Mouse (Mus musculus) liver, embryonic 14.5 days (tissue): Measurements from ENCODE around the gene Ppp1r13l. TPM values are rescaled to one million over a fixed set of nuclear protein-coding genes. Genes with fewer than 3 reads are reported as not detected.

ENCODE experiments used
- ATAC-seq: fragments of 200-750 bp; cut with Nextera tagmentation; 2 replicates; pipeline ENCODE4 v1.8.0; 2017; ENCODE audit warnings: moderate number of reproducible peaks, mild to moderate bottlenecking, moderate library complexity; ENCODE audit not compliant: insufficient read depth
- DNase-seq, 3 experiments: peaks; one replicate each; pipeline ENCODE4 v3.0.0-alpha.2; 2012 to 2013; ENCODE audit warnings: low read depth in 3 of 3, low spot score in 3 of 3
- H3K27ac ChIP-seq: fragments of 300-500 bp; sonication (generic); 2 replicates; pipeline ENCODE4 v1.5.1; 2014; ENCODE audit warnings: moderate library complexity, mild to moderate bottlenecking, control low read depth, inconsistent platforms
- H3K27me3 ChIP-seq: fragments of 300-500 bp; sonication (generic); 2 replicates; pipeline ENCODE4 v1.6.1; 2014; ENCODE audit warnings: mild to moderate bottlenecking, low read length, moderate library complexity; ENCODE audit not compliant: control insufficient read depth, insufficient read depth
- H3K36me3 ChIP-seq: fragments of 300-500 bp; sonication (generic); replicated peaks from 2 replicates; pipeline ENCODE4 v1.6.1; 2014; ENCODE audit warnings: low read depth; ENCODE audit not compliant: control insufficient read depth, insufficient read depth
- H3K4me1 ChIP-seq, 2 experiments: fragments of 200-500 bp in 1 of 2; fragments of 300-500 bp in 1 of 2; sonication (generic) in 1 of 2; replicated peaks; 2 replicates each; pipeline ENCODE4 v1.6.1; 2012 to 2014; ENCODE audit warnings: antibody characterized with exemption in 1 of 2, inconsistent platforms in 1 of 2, low read length in 1 of 2; ENCODE audit not compliant: control insufficient read depth in 2 of 2, insufficient read depth in 2 of 2
- H3K4me2 ChIP-seq: fragments of 300-500 bp; sonication (generic); 2 replicates; pipeline ENCODE4 v1.6.1; 2014; ENCODE audit warnings: low read depth, mild to moderate bottlenecking, control low read depth, moderate library complexity
- H3K4me3 ChIP-seq, 2 experiments: fragments of 200-500 bp in 1 of 2; fragments of 300-500 bp in 1 of 2; sonication (generic) in 1 of 2; 2 replicates each; pipeline ENCODE4 v1.5.1; 2012 to 2014; ENCODE audit warnings: low read depth in 2 of 2, low read length in 2 of 2, mild to moderate bottlenecking in 2 of 2, control low read depth in 1 of 2, inconsistent platforms in 1 of 2, moderate library complexity in 1 of 2; ENCODE audit not compliant: insufficient read depth in 1 of 2
- H3K9ac ChIP-seq: fragments of 300-500 bp; sonication (generic); replicated peaks from 2 replicates; pipeline ENCODE4 v1.6.1; 2014; ENCODE audit warnings: mild to moderate bottlenecking, control low read depth, moderate library complexity
- H3K9me3 ChIP-seq: fragments of 300-500 bp; sonication (generic); 2 replicates; pipeline ENCODE4 v1.6.1; 2016; ENCODE audit warnings: low read length, mixed read lengths; ENCODE audit not compliant: control insufficient read depth
- CTCF ChIP-seq: IDR thresholded peaks from 2 replicates; pipeline ENCODE4 v1.5.1; 2016; ENCODE audit warnings: antibody characterized with exemption, low read depth, control low read depth
- EP300 ChIP-seq: IDR thresholded peaks from 2 replicates; pipeline ENCODE4 v1.6.1; 2016; ENCODE audit warnings: antibody characterized with exemption, low read depth
- WGBS: fragments of 180-500 bp; shearing (Covaris S2); extraction: QIAGEN DNeasy Blood & Tissue Kit; methylation state at CpG from one replicate; pipeline ENCODE4 v1.1.7; 2014; ENCODE audit not compliant: insufficient replicate concordance; 5-methylcytosine and 5-hydroxymethylcytosine counted together
- polyA plus RNA-seq, 2 experiments: library from polyadenylated mRNA; depleted of rRNA in 1 of 2; stranded (reverse) in 1 of 2; unstranded in 1 of 2; fragments of >200 nt; fragmentation: Nextera tagmentation in 1 of 2; extraction: Ambion mirVana in 1 of 2; gene quantifications; 2 replicates each; pipeline versions ENCODE4 v1.2.1 to v1.2.3; 2012 to 2014

Gene Ppp1r13l
- polyA plus RNA-seq, 2 experiments: 0.65 to 2.3 TPM

DNA sequence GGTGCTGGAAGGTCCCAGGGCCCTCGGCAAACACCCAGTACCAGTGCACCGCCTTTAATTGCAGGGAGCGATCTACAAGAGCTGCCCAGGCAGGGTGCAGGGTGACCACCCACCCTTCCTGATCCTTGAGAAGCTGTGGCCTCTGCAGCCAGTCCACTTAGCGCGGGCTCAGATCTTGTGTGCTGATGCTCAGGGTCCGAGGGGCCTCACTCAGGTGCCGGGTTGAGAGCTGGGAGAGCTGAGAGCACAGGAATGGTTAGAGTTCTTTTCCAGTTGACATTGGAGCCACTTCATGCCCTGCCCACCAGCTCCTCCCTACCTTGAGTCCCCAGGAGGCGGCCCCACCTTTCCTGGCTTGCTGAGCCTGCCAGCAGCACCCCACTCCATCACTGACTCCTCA is 34.9 kb downstream of the Ppp1r13l start:
- H3K27ac ChIP-seq: no peak overlapping the region
- H3K9me3 ChIP-seq: no peaks in the 10 kb centered on the region
- peaks cover 9% of the 10 kb centered on the region; the same call in 1 of the 2 replicates for H3K36me3 ChIP-seq

DNA sequence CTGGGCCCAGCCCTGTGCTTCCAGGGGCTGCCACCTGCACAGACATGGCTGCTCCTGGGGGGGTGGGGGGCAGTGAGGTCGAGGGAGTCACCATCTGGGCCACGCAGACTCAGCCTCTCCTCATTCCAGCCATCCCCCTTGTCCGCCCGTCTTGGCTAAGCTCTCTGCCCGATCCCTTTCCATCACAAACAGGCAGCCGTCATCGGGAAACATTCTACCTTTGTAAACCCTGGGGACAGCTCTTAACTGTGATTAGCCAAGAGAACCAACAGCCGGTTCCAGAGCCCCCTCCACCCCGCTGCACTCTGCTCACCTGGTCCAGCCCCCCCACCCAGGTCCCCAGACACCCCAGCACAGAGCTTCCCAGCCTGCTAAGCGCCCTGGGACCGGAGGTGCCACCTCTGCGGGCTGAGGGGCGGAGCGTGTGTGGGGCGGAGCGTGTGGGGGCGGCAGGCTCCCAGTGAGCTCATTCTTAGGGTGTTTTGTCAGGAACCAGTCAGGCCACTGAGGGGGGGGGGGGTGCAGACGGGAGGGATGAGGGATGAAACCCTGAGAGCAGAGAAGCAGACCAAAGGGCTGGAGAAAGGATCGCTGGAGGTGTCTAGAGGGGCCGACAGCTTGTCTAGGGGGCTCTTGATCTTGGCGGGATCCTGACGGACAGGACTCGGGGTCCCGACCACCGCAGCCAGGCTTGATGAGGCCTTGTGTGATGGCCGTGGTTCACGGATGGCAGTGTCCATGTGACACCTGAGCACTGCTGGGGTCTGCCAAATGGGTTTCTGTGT is 40.1 kb downstream of the Ppp1r13l start:
- Histone ChIP-seq H3K27ac (no peak overlapping the region), H3K4me1 (peaks cover 0 to 2% of the 10 kb centered on the region in 2 experiments; a peak in 1 of 4 replicates), H3K4me3 (peak overlapping the region in 1 of 2 experiments; percentile 10; a peak in 1 of 4 replicates), H3K4me2 (peak overlapping the region; percentile 51), H3K36me3 (no peaks in the 10 kb centered on the region; the same call in 1 of the 2 replicates), H3K27me3 (peaks cover 28% of the 10 kb centered on the region), H3K9me3 (peaks cover 2% of the 10 kb centered on the region), H3K9ac (no peak overlapping the region)
- ATAC-seq: no peak
- 7% methylated on average over 27 of the region's 27 CpGs for WGBS
- TF ChIP-seq EP300 (no peak), CTCF (no peak)
- no peak for DNase-seq

More for the DNA sequence above, 34.9 kb downstream of the Ppp1r13l start:
- no peak overlapping the region for H3K4me3 ChIP-seq
- DNase-seq: no peak
- no peak overlapping the region for H3K4me2 ChIP-seq
- no peaks in the 10 kb centered on the region for H3K27me3 ChIP-seq
- no peaks in the 10 kb centered on the region for H3K4me1 ChIP-seq
- H3K9ac ChIP-seq: no peak overlapping the region
- no peak for TF ChIP-seq EP300
- TF ChIP-seq CTCF: no peak
- WGBS: 71% methylated on average over 8 of the region's 8 CpGs
- ATAC-seq: no peak

DNA sequence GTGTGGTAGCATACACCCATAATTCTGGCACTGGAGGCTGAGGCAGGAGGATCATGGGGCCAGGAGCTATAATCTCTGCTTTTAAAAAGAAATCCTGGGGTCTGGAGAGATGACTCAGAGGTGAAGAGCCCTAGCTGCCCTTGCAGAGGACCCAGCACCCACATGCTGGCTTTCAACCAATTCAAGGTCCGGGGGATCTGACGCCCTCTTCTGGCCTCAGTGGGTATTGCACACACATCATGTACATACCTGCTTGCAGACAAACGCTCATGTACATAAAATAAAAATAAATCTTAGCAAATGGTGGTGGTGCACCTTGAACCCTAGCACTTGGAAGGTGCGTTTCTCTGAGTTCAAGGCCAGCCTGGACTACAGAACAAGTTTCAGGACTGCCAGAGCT is 41.4 kb downstream of the Ppp1r13l start:
- Histone ChIP-seq H3K9ac (no peak overlapping the region), H3K4me3 (no peak overlapping the region), H3K4me2 (no peak overlapping the region), H3K9me3 (peaks cover 2% of the 10 kb centered on the region), H3K36me3 (no peaks in the 10 kb centered on the region), H3K27me3 (peaks cover 34% of the 10 kb centered on the region), H3K27ac (no peak overlapping the region), H3K4me1 (peaks cover 0 to 2% of the 10 kb centered on the region in 2 experiments; a peak in 1 of 4 replicates)
- DNase-seq (no peak), ATAC-seq (no peak)
- TF ChIP-seq EP300: no peak
- TF ChIP-seq CTCF: peak; percentile 50
- WGBS: 57% methylated on average over 4 of the region's 4 CpGs

DNA sequence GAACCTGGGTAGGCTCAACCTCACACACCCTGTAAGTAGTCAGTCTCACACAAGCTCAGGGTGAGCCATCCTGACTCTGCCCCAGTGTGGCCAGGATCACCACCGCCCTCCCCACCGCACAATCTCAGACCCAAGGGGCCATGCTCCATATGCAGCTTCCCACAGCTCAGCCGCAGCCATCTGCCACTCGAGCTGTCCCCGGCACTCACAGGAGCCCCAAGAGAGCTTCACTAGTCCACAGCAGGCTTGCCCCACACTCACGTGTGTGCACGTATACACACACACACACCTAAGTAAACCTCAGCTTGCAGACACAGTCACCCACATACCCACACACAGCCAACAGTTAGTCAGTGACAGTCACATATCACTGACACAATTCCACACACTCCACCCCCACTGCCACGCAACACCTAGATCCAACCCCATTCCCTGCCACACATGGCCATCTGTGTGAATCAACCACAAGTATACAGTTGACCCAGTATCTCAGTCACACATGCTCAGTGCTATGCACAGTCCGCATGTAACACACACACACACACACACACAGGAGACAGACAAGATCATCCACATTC is 43.1 kb downstream of the Ppp1r13l start:
- no peaks in the 10 kb centered on the region for H3K36me3 ChIP-seq
- H3K27me3 ChIP-seq: peaks cover 34% of the 10 kb centered on the region
- ATAC-seq (no peak), DNase-seq (no peak)
- H3K9me3 ChIP-seq: peaks cover 2% of the 10 kb centered on the region
- H3K4me3 ChIP-seq: no peak overlapping the region
- WGBS: 71% methylated on average over 9 of the region's 9 CpGs
- H3K4me2 ChIP-seq: no peak overlapping the region
- no peak overlapping the region for H3K27ac ChIP-seq
- peaks cover 0 to 2% of the 10 kb centered on the region in 2 experiments; a peak in 1 of 4 replicates for H3K4me1 ChIP-seq
- TF ChIP-seq EP300 (no peak), CTCF (no peak)
- H3K9ac ChIP-seq: no peak overlapping the region

DNA sequence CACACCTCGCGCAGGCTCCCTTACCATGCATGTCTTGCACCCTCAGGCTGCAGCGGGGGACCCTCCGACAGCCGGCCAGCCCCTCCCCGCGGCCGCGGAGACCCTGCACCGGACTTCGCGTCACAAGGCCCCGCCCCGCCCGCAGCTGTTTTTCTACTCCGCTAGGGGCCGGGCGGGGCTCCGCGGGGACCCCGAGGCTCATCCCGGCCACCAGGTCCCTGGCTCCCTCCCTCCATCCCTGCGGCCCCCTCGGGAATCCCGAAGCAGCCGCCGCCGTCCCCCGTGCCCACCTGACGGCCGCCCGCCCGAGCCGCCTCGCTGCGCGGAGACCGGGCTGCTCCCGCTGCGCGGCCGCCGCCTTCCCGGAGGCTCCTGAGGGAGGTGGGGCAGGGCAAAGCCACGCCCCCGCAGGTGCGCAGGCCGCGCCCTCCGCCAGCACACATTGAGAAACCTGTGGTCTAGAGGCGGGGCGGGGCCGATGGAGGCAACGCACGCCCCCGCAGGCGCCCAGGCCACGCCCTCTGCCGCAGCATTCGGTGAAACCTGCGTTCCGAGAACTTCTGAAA is 44.3 kb downstream of the Ppp1r13l start, which contains the start of gene Klc3:
TSS of gene Klc3 (minus strand) at position 374 of the 566 bp plus-strand sequence.
- Histone ChIP-seq H3K9ac (no peak within 1 kb of the TSS), H3K9me3 (peaks cover 2% of the 10 kb centered on the region), H3K4me3 (peak within 1 kb of the TSS; percentile 24 to 48), H3K27me3 (peaks cover 34% of the 10 kb centered on the region), H3K36me3 (no peaks in the 10 kb centered on the region), H3K4me2 (peak within 1 kb of the TSS; percentile 83), H3K4me1 (peaks cover 0 to 2% of the 10 kb centered on the region in 2 experiments; a peak in 1 of 4 replicates), H3K27ac (no peak within 1 kb of the TSS)
- DNase-seq: peak; percentile 34 to 73 (median 40)
- 1% methylated on average over 62 of the region's 62 CpGs for WGBS
- peak; percentile 73 for ATAC-seq
- TF ChIP-seq EP300: no peak
- TF ChIP-seq CTCF: no peak
